Mouse (Mus musculus): ENCODE measurements around the gene Pitx3. TPM values are rescaled to one million over a fixed set of nuclear protein-coding genes. Genes with fewer than 3 reads are reported as not detected.

Gene Pitx3
- polyA plus RNA-seq, 1 experiment from 2014 or later = 0.43 TPM

DNA sequence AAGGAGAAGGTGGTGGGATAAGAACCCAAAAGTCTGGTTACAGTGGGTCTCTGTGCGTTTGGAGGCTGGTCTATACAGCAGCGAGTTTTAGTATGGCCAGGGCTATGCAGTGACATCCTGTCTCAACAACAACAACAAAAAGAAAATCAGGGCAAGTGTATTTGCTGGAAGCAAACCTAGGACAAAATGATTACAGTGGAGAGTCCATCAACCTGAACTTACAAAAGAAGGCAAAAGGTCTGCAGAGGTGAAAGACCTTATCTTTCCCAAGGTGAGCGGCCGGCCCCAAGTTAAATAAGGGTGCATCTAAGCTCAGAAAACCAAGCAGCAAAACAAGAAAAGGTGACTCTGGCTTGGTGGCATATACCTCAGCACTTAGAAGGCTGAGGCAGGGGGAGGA is 56.5 kb downstream of the Pitx3 start:
- Histone ChIP-seq H3K9me3 (replicated peaks) (no peaks in the 10 kb centered on the region; the same call in 1 of the 2 replicates), H3K4me1 (no peaks in the 10 kb centered on the region), H3K36me3 (no peaks in the 10 kb centered on the region), H3K27ac (replicated peaks) (no peak overlapping the region), H3K4me3 (no peak overlapping the region), H3K27me3 (ENCODE audit: low read depth, poor library complexity, severe bottlenecking) (no peaks in the 10 kb centered on the region)
- no peak for DNase-seq (ENCODE audit: low spot score)
- 89% methylated on average over 4 of the region's 4 CpGs for WGBS

DNA sequence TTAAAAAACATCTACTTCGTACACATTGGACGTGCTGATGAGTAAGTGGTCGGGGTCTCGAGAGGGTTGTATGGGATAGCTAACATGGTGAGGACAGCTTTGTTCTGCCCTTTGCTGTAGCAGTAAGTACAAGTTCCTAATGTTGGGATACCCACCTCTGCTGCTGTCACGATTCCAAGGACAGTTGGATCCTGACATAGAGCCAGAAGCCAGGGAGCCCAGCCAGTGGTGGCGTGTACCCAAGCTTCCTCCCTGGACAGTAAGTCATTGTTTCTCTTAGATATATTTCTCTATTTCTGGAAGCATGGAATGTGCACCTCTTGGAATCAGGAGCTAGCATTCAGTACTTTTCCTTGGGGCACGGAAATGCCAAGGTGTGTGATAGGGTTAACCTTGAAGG is 60.3 kb downstream of the Pitx3 start:
- Histone ChIP-seq H3K9me3 (replicated peaks) (no peaks in the 10 kb centered on the region), H3K27ac (replicated peaks) (no peak overlapping the region), H3K4me3 (no peak overlapping the region), H3K4me1 (no peaks in the 10 kb centered on the region), H3K36me3 (peaks cover 37% of the 10 kb centered on the region), H3K27me3 (ENCODE audit: low read depth, poor library complexity, severe bottlenecking) (no peaks in the 10 kb centered on the region)
- WGBS = 87% methylated on average over 7 of the region's 7 CpGs
- no peak for DNase-seq (ENCODE audit: low spot score)

DNA sequence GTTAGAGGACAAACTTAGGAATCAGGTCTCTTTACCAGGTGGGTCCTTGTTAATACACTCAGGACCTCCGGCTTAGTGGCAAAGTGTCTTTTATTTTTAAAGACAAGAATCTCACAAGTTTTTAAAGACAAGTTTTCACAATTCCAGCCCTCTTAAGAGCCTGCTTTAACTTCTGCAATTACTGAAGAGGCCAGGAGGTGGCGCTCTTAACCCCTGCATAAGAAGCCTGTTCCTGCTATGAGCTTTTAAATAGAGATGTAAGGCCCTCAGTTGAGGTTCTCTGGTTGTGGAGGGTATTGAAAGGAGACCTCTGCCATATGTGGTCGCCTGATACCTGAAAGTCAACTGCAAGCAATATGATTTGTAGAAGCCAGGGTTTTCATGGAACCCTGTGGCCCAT is 61.8 kb downstream of the Pitx3 start:
- Histone ChIP-seq H3K4me3 (no peak overlapping the region), H3K27ac (replicated peaks) (no peak overlapping the region), H3K36me3 (peaks cover 53% of the 10 kb centered on the region), H3K27me3 (ENCODE audit: low read depth, poor library complexity, severe bottlenecking) (no peaks in the 10 kb centered on the region), H3K9me3 (replicated peaks) (no peaks in the 10 kb centered on the region), H3K4me1 (no peaks in the 10 kb centered on the region)
- WGBS = 53% methylated on average over 3 of the region's 3 CpGs
- DNase-seq (ENCODE audit: low spot score) = peak; percentile 49

Other genes starting within 250 kb of the Pitx3 start
- 16.7 and 19.8 TPM in 2 replicates for gene Armh3, start 149.8 kb downstream of the Pitx3 start, polyA plus RNA-seq (2016; fragmentation: Nextera tagmentation; extraction: Ambion mirVana)
- 4.3 and 4.7 TPM in 2 replicates for gene Hps6, start 144.8 kb downstream of the Pitx3 start, polyA plus RNA-seq (2016; fragmentation: Nextera tagmentation; extraction: Ambion mirVana)
- gene Pprc1, start 103.4 kb downstream of the Pitx3 start, polyA plus RNA-seq (2016; fragmentation: Nextera tagmentation; extraction: Ambion mirVana) = 41.8 and 45.9 TPM in 2 replicates
- gene Ldb1, start 103.1 kb downstream of the Pitx3 start, polyA plus RNA-seq (2016; fragmentation: Nextera tagmentation; extraction: Ambion mirVana) = 79.0 and 79.2 TPM in 2 replicates
- gene Nolc1, start 72.5 kb downstream of the Pitx3 start, polyA plus RNA-seq (2016; fragmentation: Nextera tagmentation; extraction: Ambion mirVana) = 128 and 141 TPM in 2 replicates
- gene Elovl3, start 16.4 kb downstream of the Pitx3 start, polyA plus RNA-seq (2016; fragmentation: Nextera tagmentation; extraction: Ambion mirVana) = not detected in 2 replicates
- 43.8 and 48.8 TPM in 2 replicates for gene Gbf1, start 4.2 kb upstream of the Pitx3 start, polyA plus RNA-seq (2016; fragmentation: Nextera tagmentation; extraction: Ambion mirVana)
- 5.2 and 5.6 TPM in 2 replicates for gene Nfkb2, start 156.0 kb upstream of the Pitx3 start, polyA plus RNA-seq (2016; fragmentation: Nextera tagmentation; extraction: Ambion mirVana)
- 4.7 and 8.9 TPM in 2 replicates for gene Psd, start 178.8 kb upstream of the Pitx3 start, polyA plus RNA-seq (2016; fragmentation: Nextera tagmentation; extraction: Ambion mirVana)
- gene Fbxl15, start 179.9 kb upstream of the Pitx3 start, polyA plus RNA-seq (2016; fragmentation: Nextera tagmentation; extraction: Ambion mirVana) = 24.6 and 25.0 TPM in 2 replicates
- 239 and 249 TPM in 2 replicates for gene Cuedc2, start 190.4 kb upstream of the Pitx3 start, polyA plus RNA-seq (2016; fragmentation: Nextera tagmentation; extraction: Ambion mirVana)
- gene Mfsd13a, start 192.8 kb upstream of the Pitx3 start, polyA plus RNA-seq (2016; fragmentation: Nextera tagmentation; extraction: Ambion mirVana) = 9.1 and 10.1 TPM in 2 replicates
- gene 2310034G01Rik, start 202.0 kb upstream of the Pitx3 start, polyA plus RNA-seq (2016; fragmentation: Nextera tagmentation; extraction: Ambion mirVana) = 0.96 and 1.4 TPM in 2 replicates
- 188 and 224 TPM in 2 replicates for gene Actr1a, start 247.4 kb upstream of the Pitx3 start, polyA plus RNA-seq (2016; fragmentation: Nextera tagmentation; extraction: Ambion mirVana)
- 50.2 and 53.6 TPM in 2 replicates for gene Sufu, start 248.6 kb upstream of the Pitx3 start, polyA plus RNA-seq (2016; fragmentation: Nextera tagmentation; extraction: Ambion mirVana)